Comparison of ENCODE assay signal across 9 mouse cellular contexts in genomic region chr8:107489921-107490320, GRCm38 (mm10). TPM values are rescaled to one million over a fixed set of nuclear protein-coding genes. Genes with fewer than 3 reads are reported as not detected.
DNase-seq lines count a peak whose midpoint lies in the region; ATAC-seq and TF ChIP-seq lines count a peak whose summit lies in the region.
"Had no signal": no experiment of that assay in that cellular context is flagged by ENCODE, and none has a peak within 500 bp of the region (broad histone marks: within the 10 kb centered on the region; RNA-seq: fewer than 3 reads in every experiment).

No protein-coding gene starts in this region.

- WGBS in lung, embryonic 14.5 days: 4% methylated on average over 5 of the region's 5 CpGs
- WGBS in hindbrain, postnatal 0 days: 29% methylated on average over 5 of the region's 5 CpGs
- WGBS in neural tube, embryonic 13.5 days: 22% methylated on average over 5 of the region's 5 CpGs
- 63% methylated on average over 5 of the region's 5 CpGs for whole genome bisulfite sequencing in forebrain, embryonic 15.5 days

- TF ChIP-seq CTCF in lung, embryonic 14.5 days (IDR thresholded peaks at IDR 0.05; ENCODE audit: low read depth): no peak
- TF ChIP-seq CTCF in embryonic fibroblast, embryonic 13.5 days (IDR thresholded peaks at IDR 0.05; ENCODE audit: borderline replicate concordance, insufficient read depth, low read length): no peak
- TF ChIP-seq CTCF in hindbrain, postnatal 0 days (IDR thresholded peaks at IDR 0.05; ENCODE audit: low read depth): no peak

- no peak overlapping the region for H3K4me3 ChIP-seq in lung, embryonic 14.5 days (ENCODE audit: low read depth, low read length)
- H3K4me3 ChIP-seq in embryonic fibroblast, embryonic 13.5 days (ENCODE audit: insufficient read depth, low read length): no peak overlapping the region
- H3K4me3 ChIP-seq in hindbrain, postnatal 0 days (ENCODE audit: low read length): no peak overlapping the region
- no peak overlapping the region for H3K4me3 ChIP-seq in neural tube, embryonic 13.5 days
- no peak overlapping the region for H3K4me3 ChIP-seq in forebrain, embryonic 15.5 days
- H3K4me3 ChIP-seq: embryonic facial prominence, embryonic 13.5 days had no signal

- DNase-seq in lung, embryonic 14.5 days: peak; percentile 56
- no peak for DNase-seq in lung, postnatal 14 days
- no peak for DNase-seq in hindbrain, postnatal 0 days (ENCODE audit: low spot score)
- DNase-seq in ovary, postnatal 14 days (ENCODE audit: low spot score): no peak
- no peak for DNase-seq in urinary bladder, postnatal 10 days (ENCODE audit: low spot score)

- no peak overlapping the region; the same call in 1 of the 2 replicates for H3K9ac ChIP-seq in lung, embryonic 14.5 days
- H3K9ac ChIP-seq in hindbrain, postnatal 0 days (replicated peaks; ENCODE audit: low read length): no peak overlapping the region
- 0 out of 2 replicates have a peak overlapping the region, but pooled peaks have one; percentile 1 for H3K9ac ChIP-seq in neural tube, embryonic 13.5 days
- H3K9ac ChIP-seq in forebrain, embryonic 15.5 days (replicated peaks): no peak overlapping the region
- H3K9ac ChIP-seq: embryonic facial prominence, embryonic 13.5 days had no signal

- peak; percentile 80 for ATAC-seq in lung, embryonic 14.5 days (ENCODE audit: insufficient read depth)
- no peak for ATAC-seq in hindbrain, postnatal 0 days
- no peak for ATAC-seq in neural tube, embryonic 13.5 days (ENCODE audit: low read depth)
- no peak for ATAC-seq in forebrain, embryonic 15.5 days (replicated peaks)

- no peak for TF ChIP-seq POLR2A in embryonic fibroblast, embryonic 13.5 days (IDR thresholded peaks at IDR 0.05; ENCODE audit: low read depth, low read length)

- no peaks in the 10 kb centered on the region for H3K9me3 ChIP-seq in lung, embryonic 14.5 days (ENCODE audit: low read depth, low read length)
- no peaks in the 10 kb centered on the region for H3K9me3 ChIP-seq in hindbrain, postnatal 0 days (ENCODE audit: low read length)
- no peaks in the 10 kb centered on the region for H3K9me3 ChIP-seq in neural tube, embryonic 13.5 days
- H3K9me3 ChIP-seq in forebrain, embryonic 15.5 days: no peaks in the 10 kb centered on the region
- H3K9me3 ChIP-seq: embryonic facial prominence, embryonic 13.5 days had no signal

- no peak overlapping the region for H3K4me2 ChIP-seq in lung, embryonic 14.5 days
- H3K4me2 ChIP-seq in hindbrain, postnatal 0 days (ENCODE audit: low read depth, low read length): no peak overlapping the region
- H3K4me2 ChIP-seq in neural tube, embryonic 13.5 days: no peak overlapping the region
- H3K4me2 ChIP-seq in forebrain, embryonic 15.5 days (replicated peaks): no peak overlapping the region
- H3K4me2 ChIP-seq: embryonic facial prominence, embryonic 13.5 days had no signal

- H3K27me3 ChIP-seq in lung, embryonic 14.5 days (ENCODE audit: insufficient read depth, low read length): no peaks in the 10 kb centered on the region
- no peaks in the 10 kb centered on the region for H3K27me3 ChIP-seq in hindbrain, postnatal 0 days (ENCODE audit: insufficient read depth, low read length)
- H3K27me3 ChIP-seq in neural tube, embryonic 13.5 days: no peaks in the 10 kb centered on the region
- H3K27me3 ChIP-seq in forebrain, embryonic 15.5 days: no peaks in the 10 kb centered on the region
- H3K27me3 ChIP-seq: embryonic facial prominence, embryonic 13.5 days had no signal

- H3K4me1 ChIP-seq in lung, embryonic 14.5 days (ENCODE audit: insufficient read depth): peaks cover 28% of the 10 kb centered on the region
- peaks cover 23% of the 10 kb centered on the region for H3K4me1 ChIP-seq in embryonic fibroblast, embryonic 13.5 days (ENCODE audit: control insufficient read depth, insufficient read depth, low read length)
- no peaks in the 10 kb centered on the region for H3K4me1 ChIP-seq in hindbrain, postnatal 0 days (ENCODE audit: insufficient read depth, low read length)
- peaks cover 27% of the 10 kb centered on the region for H3K4me1 ChIP-seq in neural tube, embryonic 13.5 days (replicated peaks)
- H3K4me1 ChIP-seq in forebrain, embryonic 15.5 days: peaks cover 13% of the 10 kb centered on the region; the same call in 1 of the 2 replicates

- H3K27ac ChIP-seq in lung, embryonic 14.5 days (ENCODE audit: low read depth): peak overlapping the region; percentile 64; the same call in 1 of the 2 replicates
- peak overlapping the region; percentile 99 for H3K27ac ChIP-seq in embryonic fibroblast, embryonic 13.5 days (ENCODE audit: insufficient read depth, low read length)
- peak overlapping the region; percentile 48; the same call in 1 of the 2 replicates for H3K27ac ChIP-seq in hindbrain, postnatal 0 days
- peak overlapping the region; percentile 57 for H3K27ac ChIP-seq in neural tube, embryonic 13.5 days (replicated peaks)
- H3K27ac ChIP-seq in forebrain, embryonic 15.5 days (replicated peaks): no peak overlapping the region
- H3K27ac ChIP-seq: embryonic facial prominence, embryonic 13.5 days had no signal

- H3K36me3 ChIP-seq in lung, embryonic 14.5 days (ENCODE audit: insufficient read depth): 0 out of 2 replicates have a peak, but pooled peaks cover 2% of the 10 kb centered on the region
- H3K36me3 ChIP-seq in hindbrain, postnatal 0 days (ENCODE audit: insufficient read depth, low read length): no peaks in the 10 kb centered on the region
- peaks cover 17% of the 10 kb centered on the region; the same call in 1 of the 2 replicates for H3K36me3 ChIP-seq in neural tube, embryonic 13.5 days
- no peaks in the 10 kb centered on the region for H3K36me3 ChIP-seq in forebrain, embryonic 15.5 days

RNA-seq across cellular contexts. Expression of gene Wwp2, which starts 53.8 kb away (rescaled TPM):
- polyA plus RNA-seq in lung, embryonic 14.5 days (2014; fragmentation: Nextera tagmentation; extraction: Ambion mirVana): 47.7 and 48.2 TPM in 2 replicates
- 43.0 and 43.7 TPM in 2 replicates for polyA plus RNA-seq in embryonic fibroblast, embryonic 13.5 days (2011; ENCODE audit: insufficient read length, low read depth, missing spikeins)
- total RNA-seq in hindbrain, postnatal 0 days (2014; rRNA removed): 36.2 and 41.9 TPM in 2 replicates
- polyA plus RNA-seq in hindbrain, postnatal 0 days (2015; fragmentation: Nextera tagmentation; extraction: Ambion mirVana): 32.7 and 33.0 TPM in 2 replicates
- polyA plus RNA-seq in neural tube, embryonic 13.5 days (2015; fragmentation: Nextera tagmentation; extraction: Ambion mirVana): 41.2 and 60.3 TPM in 2 replicates
- 39.4 and 41.5 TPM in 2 replicates for polyA plus RNA-seq in forebrain, embryonic 15.5 days (2015; fragmentation: Nextera tagmentation; extraction: Ambion mirVana)
